In the genomic region with DNA sequence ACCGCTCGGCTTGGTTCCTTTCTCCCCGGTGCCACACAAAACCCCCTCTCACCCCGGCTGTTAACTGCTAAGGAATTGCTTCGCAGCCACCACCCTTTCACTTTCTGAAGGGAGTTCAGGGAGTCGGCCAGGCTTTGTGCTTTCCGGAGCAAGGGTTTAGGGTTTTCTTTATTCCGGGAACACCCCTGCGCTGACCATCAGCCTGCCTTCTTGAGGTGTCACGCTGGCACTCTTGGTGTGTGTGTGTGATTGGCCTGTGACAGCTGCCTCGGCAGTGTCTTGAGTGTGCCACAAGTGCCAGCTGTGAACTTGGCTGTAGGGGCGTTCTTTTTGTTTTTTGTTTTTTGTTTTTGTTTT, we compare ENCODE assay signal across 8 mouse cellular contexts. TPM values are rescaled to one million over a fixed set of nuclear protein-coding genes. Genes with fewer than 3 reads are reported as not detected.
DNase-seq lines count a peak whose midpoint lies in the region; ATAC-seq and TF ChIP-seq lines count a peak whose summit lies in the region.

No protein-coding gene starts in this region.

- peaks cover 6% of the 10 kb centered on the region; the same call in 1 of the 2 replicates for H3K4me1 ChIP-seq in lung, embryonic 16.5 days (replicated peaks; ENCODE audit: control insufficient read depth, insufficient read depth, low read length)
- peaks cover 5% of the 10 kb centered on the region for H3K4me1 ChIP-seq in olfactory bulb, adult 2 months (ENCODE audit: control insufficient read depth, insufficient read depth, low read length)

- TF ChIP-seq CTCF in olfactory bulb, adult 2 months (IDR thresholded peaks at IDR 0.05; ENCODE audit: insufficient read depth, low read depth, low read length) = no peak

- peak; percentile 9 to 27 for DNase-seq in CD8-positive naive resting alpha-beta T cell, adult 2 months (ENCODE audit: low read depth in 2 of 2, low spot score in 2 of 2)
- DNase-seq in ZHBTc4 (ENCODE audit: low read depth, low spot score) = peak; percentile 67
- peak; percentile 62 for DNase-seq in embryo, embryonic 10 days (ENCODE audit: low spot score)
- DNase-seq in kidney, adult 18-20 months = peak; percentile 47
- DNase-seq in urinary bladder, postnatal 36 days (ENCODE audit: low spot score in 2 of 2) = peak; percentile 7 to 17

- no peaks in the 10 kb centered on the region for H3K27me3 ChIP-seq in lung, embryonic 16.5 days (ENCODE audit: control insufficient read depth, insufficient read depth, low read depth, low read length)

- TF ChIP-seq POLR2A in olfactory bulb, adult 2 months (IDR thresholded peaks at IDR 0.05; ENCODE audit: insufficient read depth, low read depth, low read length) = no peak

- H3K4me2 ChIP-seq in lung, embryonic 16.5 days (ENCODE audit: low read depth, low read length) = peak overlapping the region; percentile 70

- WGBS in lung, embryonic 16.5 days = 1% methylated on average over 12 of the region's 12 CpGs
- WGBS in olfactory bulb, adult 2 months = 0% methylated on average over 12 of the region's 12 CpGs

- H3K27ac ChIP-seq in lung, embryonic 16.5 days (ENCODE audit: low read length) = peak overlapping the region; percentile 90
- H3K27ac ChIP-seq in olfactory bulb, adult 2 months (ENCODE audit: insufficient read depth, low read depth, low read length) = no peak overlapping the region

- H3K9me3 ChIP-seq in lung, embryonic 16.5 days (ENCODE audit: control insufficient read depth, low read length) = no peaks in the 10 kb centered on the region

- ATAC-seq in granulocyte monocyte progenitor cell, adult 5-6 weeks (replicated peaks; ENCODE audit: poor library complexity, severe bottlenecking) = peak; percentile 54
- ATAC-seq in lung, embryonic 16.5 days (ENCODE audit: low read depth) = peak; percentile 53

- H3K9ac ChIP-seq in lung, embryonic 16.5 days (ENCODE audit: low read length) = peak overlapping the region; percentile 97

- no peaks in the 10 kb centered on the region for H3K36me3 ChIP-seq in lung, embryonic 16.5 days (ENCODE audit: control insufficient read depth, insufficient read depth, low read length)

- H3K4me3 ChIP-seq in lung, embryonic 16.5 days (ENCODE audit: low read length) = peak overlapping the region; percentile 89
- H3K4me3 ChIP-seq in olfactory bulb, adult 2 months (ENCODE audit: insufficient read depth, low read depth, low read length) = peak overlapping the region; percentile 79

RNA-seq across cellular contexts. Expression of a gene that starts 0.8 kb away (rescaled TPM):
- 39.3 and 45.5 TPM in 2 replicates for total RNA-seq in granulocyte monocyte progenitor cell, adult 5-6 weeks (2014; fragmentation: Nextera tagmentation)
- total RNA-seq in granulocyte monocyte progenitor cell, adult 5-6 weeks (2017) = 74.9 and 75.7 TPM in 2 replicates
- 107 and 108 TPM in 2 replicates for polyA plus RNA-seq in lung, embryonic 16.5 days (2015; fragmentation: Nextera tagmentation; extraction: Ambion mirVana)
- 166 and 226 TPM in 2 replicates for polyA plus RNA-seq in olfactory bulb, adult 2 months (2012; ENCODE audit: insufficient read depth, insufficient read length, low replicate concordance, missing spikeins)

RNA-seq across cellular contexts. Expression of a gene that starts 34.9 kb away (rescaled TPM):
- 2.3 and 8.2 TPM in 2 replicates for total RNA-seq in granulocyte monocyte progenitor cell, adult 5-6 weeks (2014; fragmentation: Nextera tagmentation)
- 8.8 and 10.6 TPM in 2 replicates for total RNA-seq in granulocyte monocyte progenitor cell, adult 5-6 weeks (2017)
- 8.8 and 10.2 TPM in 2 replicates for polyA plus RNA-seq in lung, embryonic 16.5 days (2015; fragmentation: Nextera tagmentation; extraction: Ambion mirVana)
- polyA plus RNA-seq in olfactory bulb, adult 2 months (2012; ENCODE audit: insufficient read depth, insufficient read length, low replicate concordance, missing spikeins) = not detected in 2 replicates

Comparison
In these comparisons a context has a peak if more than half of its experiments do, and no peak if none do; other contexts are left out.
1. DNase-seq: peak in every context shown above with its lines; median percentile 67 in ZHBTc4; 62 in embryo, embryonic 10 days; 47 in kidney, adult 18-20 months; 18 in CD8-positive naive resting alpha-beta T cell, adult 2 months; 12 in urinary bladder, postnatal 36 days.